Comparison of ENCODE assay signal across 8 mouse cellular contexts in the genomic region with DNA sequence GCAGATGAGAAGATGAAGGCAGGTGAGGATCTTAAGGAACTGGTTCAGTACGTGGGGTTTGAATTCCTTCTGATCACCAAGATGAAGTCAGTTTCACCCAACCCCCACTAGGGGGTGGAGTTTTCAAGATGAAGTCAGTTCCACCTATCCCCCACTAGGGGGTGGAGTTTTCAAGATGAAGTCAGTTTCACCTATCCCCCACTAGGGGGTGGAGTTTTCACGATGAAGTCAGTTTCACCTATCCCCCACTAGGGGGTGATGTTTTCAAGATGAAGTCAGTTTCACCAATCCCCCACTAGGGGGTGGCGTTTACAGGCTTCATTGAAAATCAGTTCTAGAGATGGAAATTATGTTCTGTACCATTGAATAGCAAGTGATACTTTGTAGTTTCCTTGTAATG.
DNase-seq lines count a peak whose midpoint lies in the region; ATAC-seq lines count a peak whose summit lies in the region.

No protein-coding gene starts in this region.

- no peaks in the 10 kb centered on the region for H3K27me3 ChIP-seq in heart, embryonic 12.5 days (replicated peaks)

- peak; percentile 26 for DNase-seq in heart, postnatal 4 days
- DNase-seq in 3134 (ENCODE audit: extremely low read depth, insufficient read length, low spot score) (peak; percentile 37), MEL-GATA-1-ER (ENCODE audit: extremely low read depth, low read depth) (peak; percentile 22)
- DNase-seq in large intestine, adult 2 months (ENCODE audit: low read depth, low spot score) = peak; percentile 13
- DNase-seq in frontal cortex, postnatal 14 days (ENCODE audit: low spot score in 2 of 2) = no peak
- no peak for DNase-seq in gastrocnemius, adult 8-10 months (ENCODE audit: low spot score in 2 of 2)
- no peak for DNase-seq in layer of hippocampus, adult 18-20 months (ENCODE audit: low spot score in 2 of 2)

- no peak overlapping the region for H3K4me2 ChIP-seq in heart, embryonic 12.5 days

- ATAC-seq in heart, embryonic 12.5 days (ENCODE audit: insufficient number of reproducible peaks, low FRiP score) = no peak

- 85% methylated on average over 3 of the region's 3 CpGs for WGBS in heart, embryonic 12.5 days
- 85% methylated on average over 3 of the region's 3 CpGs for WGBS in large intestine, adult 2 months

- H3K9ac ChIP-seq in heart, embryonic 12.5 days = no peak overlapping the region

- H3K4me3 ChIP-seq in heart, embryonic 12.5 days = no peak overlapping the region

- H3K27ac ChIP-seq in heart, embryonic 12.5 days (ENCODE audit: poor library complexity, severe bottlenecking) = no peak overlapping the region

- H3K9me3 ChIP-seq in heart, embryonic 12.5 days (replicated peaks) = no peaks in the 10 kb centered on the region

- peaks cover 14% of the 10 kb centered on the region for H3K4me1 ChIP-seq in heart, embryonic 12.5 days (replicated peaks)

- no peaks in the 10 kb centered on the region for H3K36me3 ChIP-seq in heart, embryonic 12.5 days

Comparison
In these comparisons a context has a peak if more than half of its experiments do, and no peak if none do; other contexts are left out.
1. DNase-seq: peak in heart, postnatal 4 days (single experiment), 3134 (single experiment), MEL-GATA-1-ER (single experiment) and large intestine, adult 2 months (single experiment); none in frontal cortex, postnatal 14 days (0 of 2), gastrocnemius, adult 8-10 months (0 of 2) and layer of hippocampus, adult 18-20 months (0 of 2).